Mouse (Mus musculus) heart, adult 2 months (tissue): ENCODE results near the gene Ttc7. TPM values are rescaled to one million over a fixed set of nuclear protein-coding genes. Genes with fewer than 3 reads are reported as not detected.

Experiments used
- DNase-seq, 2 experiments: peaks; one replicate each; pipeline ENCODE4 v3.0.0; 2021
- H3K27ac ChIP-seq: fragments of 200-600 bp; 2 replicates; pipeline ENCODE4 v1.8.1; 2022
- H3K27me3 ChIP-seq: fragments of 200-500 bp; 2 replicates; pipeline ENCODE4 v1.6.1; 2012; ENCODE audit warnings: mild to moderate bottlenecking, low read length, inconsistent platforms, mixed read lengths; ENCODE audit not compliant: control insufficient read depth, insufficient read depth
- H3K36me3 ChIP-seq: fragments of 200-500 bp; 2 replicates; pipeline ENCODE4 v1.6.1; 2012; ENCODE audit warnings: low read length, inconsistent platforms; ENCODE audit not compliant: control insufficient read depth, insufficient read depth
- H3K4me1 ChIP-seq: fragments of 200-500 bp; 2 replicates; pipeline ENCODE4 v1.6.1; 2011; ENCODE audit warnings: low read length; ENCODE audit not compliant: control insufficient read depth, insufficient read depth
- H3K4me3 ChIP-seq: fragments of 200-600 bp; 2 replicates; pipeline ENCODE4 v1.8.1; 2022
- H3K79me2 ChIP-seq: fragments of 200-500 bp; replicated peaks from 2 replicates; pipeline ENCODE4 v1.6.1; 2012; ENCODE audit warnings: mild to moderate bottlenecking, inconsistent platforms, low read length, moderate library complexity, mixed read lengths; ENCODE audit not compliant: control insufficient read depth, insufficient read depth
- H3K9ac ChIP-seq: fragments of 200-500 bp; 2 replicates; pipeline ENCODE4 v1.6.1; 2012; ENCODE audit warnings: low read depth, mild to moderate bottlenecking, control low read depth, inconsistent platforms, low read length, mixed read lengths
- CTCF ChIP-seq: fragments of 200-600 bp; IDR thresholded peaks from 2 replicates; pipeline ENCODE4 v1.8.1; 2022; ENCODE audit warnings: antibody characterized with exemption, mild to moderate bottlenecking, moderate library complexity
- EP300 ChIP-seq: fragments of 200-500 bp; IDR thresholded peaks from 2 replicates; pipeline ENCODE4 v1.6.1; 2011; ENCODE audit warnings: low read depth, low read length, control low read depth; ENCODE audit not compliant: insufficient read depth
- POLR2A ChIP-seq: fragments of 200-500 bp; IDR thresholded peaks from 2 replicates; pipeline ENCODE4 v1.6.1; 2011; ENCODE audit warnings: mild to moderate bottlenecking, low read depth, low read length, control low read depth; ENCODE audit not compliant: insufficient read depth
- WGBS: fragments of 180-500 bp; shearing (Covaris S2); methylation state at CpG from one replicate; pipeline ENCODE4 v1.1.7; 2018; 5-methylcytosine and 5-hydroxymethylcytosine counted together
- intact Hi-C: fragments of 180-260 bp; cut with DNase I; formaldehyde crosslinking; loops from one replicate; pipeline ENCODE4 v1.15.1; 2025
- polyA plus RNA-seq: library from polyadenylated mRNA; depleted of rRNA; stranded (reverse); fragments of >200 nt; gene quantifications from 2 replicates; pipeline ENCODE4 v1.2.3, GENCODE M21; 2012
- total RNA-seq, 2 experiments: library from RNA; stranded (reverse); gene quantifications; 2 replicates each; pipeline ENCODE4 v1.2.3; 2021

The Ttc7 gene
- total and polyA plus RNA-seq, 3 experiments, result 20.9 to 23.2 (median 21.3) TPM

DNA sequence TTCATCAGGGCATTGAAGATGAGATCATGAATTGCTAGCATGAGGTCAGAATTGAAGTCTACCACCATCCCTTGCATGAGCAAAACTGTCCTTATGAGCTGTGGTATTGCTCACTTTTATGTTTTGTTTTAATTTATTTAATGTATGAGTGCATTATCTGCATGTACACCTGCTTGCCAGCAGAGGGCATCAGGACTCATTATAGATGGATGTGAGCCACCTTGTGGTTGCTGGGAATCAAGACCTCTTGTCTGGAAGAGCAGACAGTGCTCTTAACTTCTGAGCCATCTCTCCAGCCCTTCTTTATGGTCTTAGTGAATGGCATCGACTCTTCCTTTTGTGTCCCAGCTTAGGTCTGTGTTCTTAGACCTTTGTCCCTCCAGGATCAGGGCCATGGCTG lies 39.0 kb downstream of the Ttc7 start:
- intact Hi-C loops, result no loop called here
- Histone ChIP-seq H3K27ac (no peak overlapping the region), H3K79me2 (no peaks in the 10 kb centered on the region), H3K36me3 (no peaks in the 10 kb centered on the region), H3K4me3 (no peak overlapping the region), H3K27me3 (no peaks in the 10 kb centered on the region), H3K4me1 (peaks cover 2% of the 10 kb centered on the region; the same call in 1 of the 2 replicates), H3K9ac (no peak overlapping the region)
- TF ChIP-seq POLR2A (no peak), CTCF (peak; percentile 62)
- no peak for DNase-seq
- 93% methylated on average over 1 of the region's 1 CpGs for WGBS

DNA sequence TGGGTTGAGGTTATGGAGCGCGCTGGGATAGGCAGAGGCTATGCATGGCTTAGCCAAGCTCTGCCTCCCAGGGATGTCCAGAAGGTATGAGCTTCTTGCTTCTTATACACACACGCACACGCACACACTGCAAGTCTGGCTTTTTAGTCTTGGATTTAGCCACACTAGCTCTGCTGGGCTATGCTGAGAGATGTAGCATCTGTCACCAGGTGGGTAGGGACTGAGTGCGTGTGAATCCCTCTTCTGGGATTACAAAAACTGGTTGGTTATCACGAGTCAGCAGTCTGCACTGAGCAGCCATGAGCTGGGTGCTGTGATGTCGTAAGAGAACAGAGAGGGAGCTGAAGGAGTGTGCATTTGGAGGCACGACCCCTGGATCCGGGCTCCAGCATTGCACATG lies 40.5 kb downstream of the Ttc7 start:
- H3K4me3 ChIP-seq, result no peak overlapping the region
- H3K27ac ChIP-seq, result no peak overlapping the region
- DNase-seq, result no peak
- intact Hi-C loops, result no loop called here
- H3K9ac ChIP-seq, result no peak overlapping the region
- H3K27me3 ChIP-seq, result no peaks in the 10 kb centered on the region
- no peaks in the 10 kb centered on the region for H3K36me3 ChIP-seq
- WGBS, result 87% methylated on average over 9 of the region's 9 CpGs
- H3K4me1 ChIP-seq, result no peaks in the 10 kb centered on the region
- TF ChIP-seq EP300 (no peak), CTCF (no peak), POLR2A (no peak)
- no peaks in the 10 kb centered on the region for H3K79me2 ChIP-seq

DNA sequence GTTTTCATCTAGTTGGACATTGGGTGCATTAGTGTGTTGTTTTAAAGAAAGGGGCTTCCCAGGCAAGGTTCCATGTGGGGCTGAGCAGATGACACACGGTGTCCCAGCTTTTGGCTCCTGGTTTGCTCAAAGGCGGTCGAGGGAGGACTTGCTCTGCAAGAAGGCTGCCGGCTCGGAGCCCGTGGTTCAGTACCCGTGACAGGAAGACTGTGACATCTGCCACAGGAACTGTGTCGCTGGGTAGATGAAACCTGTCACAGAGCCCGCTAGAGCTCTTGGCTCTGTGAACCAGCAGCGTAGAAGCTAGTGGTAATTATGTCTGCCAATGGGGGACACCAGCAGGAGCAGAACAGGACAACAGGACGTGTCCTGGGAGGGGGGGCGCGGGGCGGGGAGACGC lies 42.8 kb downstream of the Ttc7 start:
- Histone ChIP-seq H3K27me3 (no peaks in the 10 kb centered on the region), H3K36me3 (no peaks in the 10 kb centered on the region), H3K9ac (no peak overlapping the region), H3K79me2 (no peaks in the 10 kb centered on the region), H3K4me1 (no peaks in the 10 kb centered on the region), H3K27ac (no peak overlapping the region), H3K4me3 (no peak overlapping the region)
- TF ChIP-seq EP300 (no peak), POLR2A (no peak), CTCF (no peak)
- intact Hi-C loops, result no loop called here
- WGBS, result 71% methylated on average over 15 of the region's 15 CpGs
- no peak for DNase-seq

DNA sequence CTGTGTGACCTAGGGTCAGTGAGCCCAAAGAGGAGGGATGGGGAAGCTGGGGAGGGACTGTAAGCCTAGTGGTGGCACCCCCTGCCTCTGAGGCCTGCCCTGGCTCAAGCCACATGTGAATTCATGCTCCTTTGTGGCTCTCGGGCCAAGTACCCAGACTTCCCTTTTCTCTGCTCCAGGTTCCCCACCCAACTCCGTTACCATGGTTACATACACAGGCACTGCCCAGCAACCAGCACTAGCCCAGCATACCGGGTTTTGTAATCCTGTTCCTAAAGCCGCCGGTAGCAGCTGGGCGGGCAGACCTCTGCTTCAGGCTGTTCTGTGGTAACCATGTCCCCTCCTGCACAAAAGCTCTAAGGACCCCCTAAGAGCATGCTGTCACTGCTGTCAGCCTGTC lies 44.3 kb downstream of the Ttc7 start:
- H3K27ac ChIP-seq, result no peak overlapping the region
- no peak overlapping the region for H3K4me3 ChIP-seq
- no peaks in the 10 kb centered on the region for H3K36me3 ChIP-seq
- intact Hi-C loops, result no loop called here
- peak in 1 of 2 experiments; percentile 73 for DNase-seq
- TF ChIP-seq CTCF (no peak), POLR2A (no peak), EP300 (no peak)
- no peaks in the 10 kb centered on the region for H3K79me2 ChIP-seq
- no peaks in the 10 kb centered on the region for H3K27me3 ChIP-seq
- no peak overlapping the region for H3K9ac ChIP-seq
- peaks cover 6% of the 10 kb centered on the region for H3K4me1 ChIP-seq
- WGBS, result 52% methylated on average over 6 of the region's 6 CpGs

DNA sequence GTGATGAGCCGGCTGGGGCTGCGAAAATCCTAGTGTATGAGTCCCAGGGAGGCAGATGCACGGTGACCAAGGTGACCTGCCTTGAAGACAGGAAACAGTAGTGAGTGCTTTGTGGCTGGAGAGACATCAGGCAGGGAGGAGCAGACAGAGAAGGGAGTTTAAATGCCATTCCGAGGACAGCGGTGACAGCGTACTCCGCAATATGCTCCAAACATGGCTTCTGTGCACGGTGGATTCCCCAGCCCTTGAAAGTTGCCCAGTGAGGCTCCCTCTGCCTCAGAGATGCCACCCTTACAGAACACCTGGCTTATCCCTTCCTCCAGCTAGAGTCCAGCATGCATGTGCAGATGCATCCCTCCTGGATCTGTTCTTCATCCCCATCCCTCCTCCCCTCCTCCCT lies 45.0 kb downstream of the Ttc7 start:
- DNase-seq, result no peak
- H3K79me2 ChIP-seq, result no peaks in the 10 kb centered on the region
- intact Hi-C loops, result no loop called here
- H3K27me3 ChIP-seq, result no peaks in the 10 kb centered on the region
- no peak overlapping the region for H3K9ac ChIP-seq
- peaks cover 6% of the 10 kb centered on the region for H3K4me1 ChIP-seq
- H3K4me3 ChIP-seq, result no peak overlapping the region
- TF ChIP-seq POLR2A (no peak), EP300 (no peak), CTCF (no peak)
- 76% methylated on average over 8 of the region's 8 CpGs for WGBS
- no peak overlapping the region for H3K27ac ChIP-seq
- H3K36me3 ChIP-seq, result no peaks in the 10 kb centered on the region

DNA sequence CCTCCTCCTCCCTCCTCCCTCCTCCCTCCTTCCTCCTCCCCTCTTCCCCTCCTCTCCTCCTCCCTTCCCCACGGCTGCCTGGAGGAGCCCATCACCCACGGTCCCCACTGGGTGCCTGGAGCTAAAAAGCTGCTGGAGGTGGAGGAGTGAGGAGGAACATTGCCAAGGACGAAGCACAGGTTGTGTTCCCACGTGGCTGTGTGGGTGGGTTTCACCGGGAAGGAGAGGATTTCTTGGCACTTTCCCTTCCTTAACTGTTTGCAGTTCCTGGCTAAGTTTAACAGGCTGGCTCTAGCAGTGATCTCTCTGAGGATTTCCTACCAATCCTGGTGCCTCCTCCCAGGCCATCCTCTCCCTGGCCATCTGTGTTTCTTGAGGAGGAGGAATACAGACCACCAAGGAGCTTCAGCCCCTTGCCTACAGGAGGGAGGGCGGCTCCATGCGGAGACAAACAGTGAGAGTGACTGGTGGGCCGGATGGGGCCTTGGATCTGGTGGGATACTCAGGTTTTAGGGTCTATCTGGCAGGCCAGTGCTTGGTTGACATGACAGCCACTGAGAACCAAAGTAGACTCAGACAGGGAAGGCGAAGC lies 45.6 kb downstream of the Ttc7 start:
- no peak for TF ChIP-seq CTCF
- TF ChIP-seq EP300, result no peak
- TF ChIP-seq POLR2A, result no peak
- H3K36me3 ChIP-seq, result no peaks in the 10 kb centered on the region
- H3K4me3 ChIP-seq, result no peak overlapping the region
- no peak for DNase-seq
- no peaks in the 10 kb centered on the region for H3K79me2 ChIP-seq
- peaks cover 6% of the 10 kb centered on the region for H3K4me1 ChIP-seq
- no peak overlapping the region for H3K27ac ChIP-seq
- 59% methylated on average over 7 of the region's 9 CpGs for WGBS
- no peak overlapping the region for H3K9ac ChIP-seq
- intact Hi-C loops, result no loop called here
- no peaks in the 10 kb centered on the region for H3K27me3 ChIP-seq

DNA sequence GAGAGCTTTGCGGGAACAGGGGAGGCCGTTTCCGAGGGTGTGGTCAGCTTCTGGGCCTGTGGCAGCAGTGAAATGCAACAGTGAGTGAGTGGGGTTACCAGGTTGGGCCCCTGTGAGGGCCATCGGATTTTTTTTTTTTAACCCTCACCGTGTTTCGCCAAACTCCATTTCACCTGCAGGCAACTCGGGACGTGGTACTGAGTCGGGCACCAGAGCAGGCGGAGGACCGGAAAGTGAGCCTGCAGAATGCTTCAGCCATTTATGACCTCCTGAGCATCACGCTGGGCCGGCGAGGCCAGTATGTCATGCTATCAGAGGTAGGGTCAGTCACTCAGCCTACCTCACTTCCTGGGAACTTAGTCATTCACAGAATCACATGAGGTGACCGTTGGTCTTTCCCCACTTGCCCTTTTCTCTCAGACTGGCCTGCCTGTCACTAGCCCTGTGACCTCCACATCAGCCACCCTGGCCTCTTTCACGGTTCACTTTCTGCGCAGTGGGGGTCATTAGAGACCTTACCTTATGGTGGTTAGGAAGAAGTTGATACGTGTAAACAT lies 46.5 kb downstream of the Ttc7 start:
- Histone ChIP-seq H3K79me2 (no peaks in the 10 kb centered on the region), H3K4me1 (peaks cover 6% of the 10 kb centered on the region), H3K36me3 (no peaks in the 10 kb centered on the region), H3K27me3 (no peaks in the 10 kb centered on the region), H3K9ac (no peak overlapping the region), H3K4me3 (no peak overlapping the region), H3K27ac (no peak overlapping the region)
- intact Hi-C loops, result no loop called here
- no peak for TF ChIP-seq EP300
- no peak for TF ChIP-seq POLR2A
- no peak for TF ChIP-seq CTCF
- DNase-seq, result no peak
- WGBS, result 92% methylated on average over 18 of the region's 18 CpGs
